Mouse (Mus musculus) adrenal gland, postnatal 14 days (tissue): ENCODE measurements at regions not wholly inside any gene's neighbourhood (a gene's known extent, or its start where the extent isn't known, plus 50 kb on each side); places are given as distances from the start of the nearest gene placed in this dataset.

Experiments
- DNase-seq: peaks from one replicate; pipeline ENCODE4 v3.0.0; 2021; ENCODE audit warnings: mixed read lengths

DNA sequence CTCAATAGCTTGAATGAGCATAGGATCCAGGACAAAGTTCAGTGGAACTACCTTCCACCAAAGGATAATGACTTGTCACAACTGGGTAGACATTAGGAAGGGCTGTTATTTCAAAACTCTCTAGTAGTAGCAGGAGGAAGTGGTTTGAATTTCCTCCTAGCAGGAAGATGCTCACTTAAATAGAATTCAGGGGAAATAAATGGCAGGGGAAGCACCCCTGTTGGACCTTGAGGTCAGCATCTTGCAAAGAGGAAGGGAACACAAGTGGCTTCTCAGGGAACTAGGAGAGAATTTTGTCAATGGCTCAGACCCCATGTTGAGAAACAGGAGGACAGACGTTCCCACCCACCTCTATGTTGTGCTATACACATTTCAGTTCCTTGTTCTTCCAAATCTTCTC lies 178.4 kb upstream of the Jun start:
- DNase-seq, result no peak

DNA sequence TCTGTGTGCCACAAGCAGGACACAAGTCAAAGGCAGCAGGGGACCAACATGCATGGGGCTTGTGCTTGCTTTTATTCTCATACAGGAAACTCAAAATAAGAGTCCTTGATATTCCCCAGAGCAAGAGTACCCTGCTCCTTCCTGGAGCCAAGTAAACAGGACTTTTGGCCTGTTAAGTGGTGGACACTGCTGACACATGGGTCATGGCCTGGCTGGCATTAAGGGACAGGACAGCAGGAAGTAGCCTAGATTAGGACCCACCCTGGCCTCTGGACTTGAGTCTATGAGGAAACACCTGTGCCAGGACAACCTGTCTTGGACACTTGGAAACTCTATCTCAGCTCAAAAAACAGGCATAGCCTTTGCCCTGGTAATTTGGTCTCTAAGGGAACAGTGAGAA lies 181.0 kb upstream of the Jun start:
- DNase-seq, result peak; percentile 25

DNA sequence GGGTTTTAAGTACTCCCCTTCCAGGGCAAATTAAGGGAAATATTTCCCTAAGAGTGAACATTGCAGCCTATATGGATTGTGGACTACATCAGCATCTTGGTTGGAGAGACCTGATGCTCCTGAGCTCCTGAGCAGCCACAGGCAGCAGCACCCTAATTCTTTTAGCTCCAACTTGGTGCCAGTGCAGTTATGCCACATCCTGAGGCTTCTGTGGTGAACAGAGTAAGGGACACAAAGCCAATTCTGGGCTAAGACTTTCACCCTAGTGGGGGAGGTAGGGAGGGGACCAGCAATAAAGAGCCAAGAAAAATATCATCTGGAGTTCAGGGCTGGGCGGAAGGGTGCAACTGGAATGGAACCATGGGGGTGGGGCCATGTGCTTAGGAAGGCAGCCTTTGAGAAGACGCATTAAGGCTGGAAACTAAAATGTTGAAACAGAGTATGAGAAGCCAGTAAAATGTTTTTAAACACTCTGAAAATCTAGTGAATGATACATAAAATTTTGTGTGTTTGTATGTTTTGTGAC lies 182.1 kb upstream of the Jun start:
- DNase-seq, result no peak

DNA sequence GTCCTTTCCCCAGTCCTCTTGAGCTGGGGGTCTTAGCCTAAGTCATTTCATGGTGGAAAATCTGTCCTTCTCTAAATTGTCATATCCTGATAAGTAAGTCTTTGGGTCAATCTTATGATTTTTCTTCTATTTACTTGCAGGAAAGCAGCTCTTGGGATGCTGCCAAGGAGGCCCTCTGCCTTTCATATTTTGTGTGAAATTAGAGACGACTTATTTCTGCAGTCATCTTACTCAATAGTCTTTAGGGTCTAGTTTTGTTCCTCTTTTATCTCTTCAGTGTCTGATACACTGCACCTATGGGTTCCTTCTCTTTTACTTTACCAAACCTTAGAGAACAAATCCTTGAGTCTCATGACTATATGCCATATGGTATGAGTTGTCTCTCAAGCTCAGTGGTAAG lies 196.0 kb upstream of the Jun start:
- no peak for DNase-seq

DNA sequence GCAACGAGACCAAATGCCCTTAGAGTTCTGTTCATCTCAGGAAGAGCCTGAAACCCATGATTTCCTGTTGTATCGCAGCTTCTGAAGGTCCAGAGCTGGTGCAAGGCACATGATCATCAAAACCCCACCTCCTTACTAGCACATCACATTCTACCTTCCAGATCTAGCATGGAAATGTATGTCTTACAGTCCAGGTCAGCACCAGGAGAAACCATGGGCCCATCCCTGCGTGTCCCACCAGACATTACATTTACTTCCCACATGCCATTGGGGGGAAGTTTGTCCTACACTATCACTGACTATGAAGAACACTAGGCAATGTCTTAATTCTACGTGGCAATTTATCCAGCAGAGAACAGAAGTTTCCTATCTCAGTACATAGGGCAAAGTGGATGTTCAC lies 197.0 kb upstream of the Jun start:
- DNase-seq, result no peak

DNA sequence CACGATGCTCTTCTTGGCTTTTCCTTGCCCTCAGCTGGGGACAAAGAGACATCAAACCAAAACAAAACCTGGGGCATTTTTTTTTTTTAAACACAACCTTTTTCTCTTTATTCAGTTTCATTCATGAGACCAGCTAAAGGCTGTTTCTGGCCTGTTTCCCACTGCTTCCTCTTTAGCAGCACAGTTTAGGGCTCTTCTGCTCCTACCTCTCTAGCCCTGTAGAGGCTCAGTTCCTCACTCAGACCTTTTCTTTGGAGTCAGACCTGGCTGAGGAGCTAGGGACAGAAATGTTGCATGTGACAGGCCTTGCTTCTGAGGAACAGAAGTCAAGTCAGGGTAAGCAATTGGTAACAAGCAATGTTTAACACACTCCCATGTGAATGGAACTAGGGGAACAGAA lies 198.1 kb upstream of the Jun start:
- DNase-seq, result no peak

DNA sequence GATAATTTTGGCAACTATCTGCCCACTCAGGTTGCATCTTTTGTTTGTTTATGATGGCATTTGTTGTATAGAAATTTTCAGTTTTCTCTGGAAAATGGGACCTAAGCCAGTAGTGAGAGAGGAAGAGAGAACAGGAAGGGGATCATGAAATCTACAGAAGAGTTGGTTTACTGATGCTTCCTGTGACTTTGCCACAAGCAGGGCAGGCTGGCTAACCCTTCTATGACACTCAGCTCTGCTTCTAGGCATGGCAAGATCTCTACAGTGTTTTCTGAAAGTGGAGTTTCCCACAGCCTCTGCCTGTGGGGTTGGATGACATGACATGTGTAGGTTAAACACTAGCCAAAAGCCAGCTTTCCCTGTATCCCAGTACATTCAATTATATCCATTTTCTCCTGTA lies 217.7 kb upstream of the Jun start:
- no peak for DNase-seq

DNA sequence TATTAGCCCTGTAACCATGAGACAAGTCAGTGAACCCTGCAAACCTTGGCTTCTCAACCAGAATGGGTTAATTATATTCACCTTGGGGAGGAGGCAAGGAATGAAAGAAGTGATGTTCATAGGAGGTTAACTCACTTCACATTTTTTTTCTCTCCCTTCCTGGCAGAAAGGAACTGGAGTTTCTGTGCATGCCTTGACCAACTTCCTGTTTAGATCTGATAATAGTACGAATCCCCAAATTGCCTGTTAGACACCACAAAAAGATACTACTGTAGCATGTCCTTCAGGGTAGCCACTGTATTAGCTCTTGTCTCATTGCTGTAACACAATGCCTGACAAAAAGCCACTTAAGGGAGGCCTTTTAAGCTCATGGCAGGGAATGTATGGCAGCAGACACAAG lies 218.4 kb upstream of the Jun start:
- DNase-seq, result no peak

DNA sequence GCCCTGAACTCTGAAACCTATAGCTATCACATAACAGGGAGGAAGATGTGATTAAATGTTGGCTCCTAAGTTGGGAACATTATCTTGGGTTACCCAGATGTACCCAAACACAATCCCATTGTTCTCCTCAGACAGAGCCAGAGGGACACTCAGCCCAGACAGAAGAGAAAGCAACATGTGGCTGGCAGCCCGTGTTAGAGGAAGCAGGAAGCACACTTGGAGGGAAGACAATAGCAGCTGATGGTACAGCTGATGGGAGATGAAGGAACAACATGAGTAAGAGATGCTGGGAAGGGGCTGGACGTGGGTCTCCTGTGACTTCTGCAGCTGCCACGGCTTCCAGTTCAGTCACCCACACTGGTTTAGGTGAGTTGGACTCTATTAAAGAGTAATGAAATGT lies 224.2 kb upstream of the Jun start:
- peak; percentile 8 for DNase-seq

DNA sequence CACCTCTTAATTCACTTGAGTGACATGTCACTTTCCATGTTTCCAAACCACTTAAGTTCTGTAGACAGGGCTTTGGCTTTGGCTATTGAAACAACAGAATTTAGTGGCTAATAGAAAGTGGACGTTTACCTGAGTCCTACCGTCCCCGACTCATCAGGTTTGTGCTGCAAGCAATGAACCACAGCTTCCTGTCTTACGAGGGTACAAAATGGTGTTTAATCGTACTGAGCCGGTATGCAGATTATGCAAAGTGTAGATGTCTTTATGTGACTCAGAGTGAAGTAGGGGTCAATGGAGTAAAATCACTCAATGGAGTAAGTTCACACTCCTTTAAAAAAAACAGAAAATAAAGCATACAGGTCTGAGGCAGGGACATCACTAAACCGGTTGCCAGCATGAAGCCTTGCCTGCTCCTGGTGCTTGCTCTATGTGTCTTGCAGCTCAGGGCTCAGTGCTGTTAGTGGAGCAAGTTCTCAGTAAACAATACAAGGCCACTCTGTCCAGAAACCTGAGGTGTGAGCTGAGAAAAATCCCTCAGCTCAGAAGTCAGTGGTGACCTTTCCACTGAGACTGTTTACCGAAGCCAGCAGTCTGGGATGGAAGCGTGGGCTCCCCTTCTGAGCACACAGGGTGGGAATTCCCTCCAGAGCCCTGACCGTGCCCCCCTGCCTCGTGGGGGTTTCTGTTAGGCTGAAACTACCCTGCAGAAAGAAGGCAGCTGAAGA lies 226.1 kb upstream of the Jun start:
- no peak for DNase-seq

DNA sequence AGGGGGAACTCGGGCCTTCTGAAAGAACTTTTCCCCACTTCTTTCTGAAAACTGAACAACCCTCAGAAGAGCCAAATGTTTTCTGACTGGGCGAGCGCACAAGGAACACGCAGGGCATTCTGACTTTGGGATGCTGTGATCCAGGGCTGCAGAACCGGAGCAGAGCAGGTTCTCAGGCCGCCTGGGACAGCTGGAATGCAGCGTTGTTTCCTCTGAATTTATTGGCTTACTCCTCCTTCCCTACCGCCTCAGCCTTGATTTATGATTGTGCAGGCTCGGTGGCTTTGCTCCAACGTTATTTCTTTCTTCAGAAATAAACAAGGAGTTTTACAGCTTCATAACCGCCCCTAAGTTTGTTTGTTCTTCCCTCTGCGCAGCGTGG lies 226.7 kb upstream of the Jun start:
- DNase-seq, result peak; percentile 73

DNA sequence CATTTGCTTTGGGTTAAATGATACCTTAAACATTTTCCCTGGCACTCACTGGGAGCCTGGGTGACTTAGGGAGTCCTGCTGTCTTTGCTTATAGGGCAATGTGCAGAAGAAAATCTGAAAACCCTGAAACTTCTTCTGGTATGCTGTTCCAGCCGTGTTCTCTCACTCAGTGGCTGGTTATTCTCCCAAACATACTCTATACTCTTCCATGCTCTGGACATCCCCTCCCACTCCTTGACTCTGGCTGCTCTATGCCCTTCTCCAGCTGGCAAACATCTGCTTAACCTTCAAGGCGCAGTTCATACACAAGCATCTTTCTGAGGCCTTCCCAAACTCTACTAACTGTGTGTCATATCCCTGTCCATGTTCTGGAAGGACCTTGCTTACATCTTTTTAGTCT lies 227.2 kb upstream of the Jun start:
- no peak for DNase-seq

DNA sequence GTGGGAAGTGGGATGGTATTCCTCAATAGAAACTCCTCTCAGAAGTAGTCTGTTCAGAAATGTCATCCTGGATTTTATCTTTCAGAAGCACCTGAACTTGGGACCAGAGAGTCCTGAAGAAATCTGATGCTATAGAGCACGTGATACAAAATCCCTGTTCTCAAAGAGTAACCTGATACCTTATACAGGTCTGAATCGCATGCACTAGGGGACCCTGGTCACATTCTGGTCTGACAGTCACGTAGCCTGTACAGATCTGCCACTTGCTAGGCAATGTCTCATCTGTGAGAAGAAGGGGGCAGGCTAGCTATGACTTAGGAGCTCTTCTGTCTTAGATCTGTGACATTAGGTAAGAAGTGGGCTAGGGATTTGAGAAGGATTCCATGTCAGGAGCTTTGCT lies 230.1 kb upstream of the Jun start:
- DNase-seq, result no peak

DNA sequence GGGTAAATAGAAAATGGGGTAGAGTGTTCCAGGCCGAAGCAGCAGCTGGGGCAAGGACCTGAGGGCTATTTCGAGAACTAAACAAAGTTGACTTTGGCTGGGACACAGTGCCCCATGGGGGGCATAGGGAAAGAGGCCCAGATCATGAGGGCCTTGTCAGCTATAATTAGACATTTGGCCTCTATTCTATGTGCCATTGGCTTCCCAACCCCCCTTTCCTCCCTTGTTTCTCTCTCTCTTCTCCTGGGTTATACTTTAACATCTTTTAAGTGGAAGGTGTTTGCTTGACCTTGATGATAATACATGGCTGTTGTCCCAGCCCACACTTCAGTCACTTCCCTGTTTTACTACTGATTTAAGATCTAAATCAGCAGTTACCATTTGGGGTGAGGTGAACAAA lies 231.8 kb upstream of the Jun start:
- DNase-seq, result peak; percentile 42

DNA sequence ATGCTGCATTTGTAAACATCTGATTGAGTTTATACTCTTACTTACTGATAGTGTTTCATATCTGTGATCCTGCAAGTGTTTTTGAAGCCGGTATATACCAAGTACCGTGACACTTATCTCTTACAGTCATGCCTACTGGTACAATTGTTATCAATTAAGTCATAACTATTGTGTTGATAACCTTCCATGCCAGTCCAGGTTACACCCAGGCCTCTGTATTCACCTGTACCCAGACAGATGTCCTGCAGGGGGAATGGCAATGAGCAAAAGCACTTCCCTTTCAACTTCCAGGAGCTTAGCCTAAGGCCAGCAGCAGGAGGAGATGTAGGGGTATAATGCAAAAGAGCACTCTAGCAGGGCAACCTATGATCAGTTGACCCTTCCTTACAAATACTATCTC lies 232.2 kb upstream of the Jun start:
- no peak for DNase-seq

DNA sequence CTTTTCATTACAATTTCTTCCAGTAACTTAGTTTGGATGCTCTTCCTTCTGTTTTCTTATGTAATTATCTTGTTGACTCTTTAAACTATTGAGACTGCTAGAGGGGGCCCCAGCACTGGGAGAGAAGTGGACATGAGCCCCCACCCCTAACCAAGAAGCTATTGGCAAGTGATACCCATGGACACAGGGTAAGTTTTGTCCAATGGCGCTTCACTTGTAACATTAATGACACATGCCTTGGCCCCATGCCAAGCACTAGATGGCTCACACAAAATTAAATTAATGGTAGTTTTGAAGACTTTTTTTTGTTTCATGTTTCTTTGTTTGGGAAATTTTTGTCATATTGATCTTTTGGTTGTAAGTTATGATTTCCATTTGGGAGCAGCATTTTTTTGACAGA lies 232.7 kb upstream of the Jun start:
- DNase-seq, result no peak

DNA sequence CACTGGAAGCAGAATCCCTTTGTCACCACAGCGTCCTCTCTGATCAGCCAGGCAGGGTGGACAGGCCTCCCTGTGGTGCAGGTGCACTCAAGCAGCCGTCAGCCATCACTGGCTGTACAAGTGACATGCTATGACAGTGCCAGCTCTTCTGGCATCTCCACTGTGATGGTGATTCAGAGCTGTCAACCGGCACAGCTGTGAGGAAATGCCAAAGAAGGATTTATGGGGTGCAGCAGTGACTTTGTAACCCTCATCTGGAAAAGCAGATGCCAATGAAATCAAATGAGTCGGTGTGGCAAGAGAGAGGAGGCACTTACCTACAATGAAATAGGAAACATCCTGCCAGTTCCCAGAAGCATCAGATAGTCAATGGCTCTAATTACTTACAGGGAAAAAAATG lies 238.3 kb upstream of the Jun start:
- DNase-seq, result peak; percentile 28

DNA sequence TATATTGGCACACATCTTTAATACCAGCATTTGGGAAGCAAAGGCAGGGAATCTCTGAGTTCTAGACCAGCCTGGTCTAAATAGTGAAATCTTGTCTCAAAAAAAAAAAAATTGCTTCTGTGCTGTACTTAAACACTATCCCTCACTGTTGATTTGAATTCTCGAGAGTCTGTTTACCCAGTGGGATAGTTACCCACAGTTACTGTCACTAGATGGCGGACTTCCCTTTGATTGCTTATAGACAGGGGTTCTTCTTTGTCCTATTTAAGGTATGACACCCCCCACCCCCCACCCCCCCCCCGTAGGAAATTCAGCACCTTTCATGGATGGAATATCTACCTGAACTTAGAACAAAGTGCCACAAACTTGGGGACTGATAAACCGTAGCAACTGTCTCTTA lies 242.1 kb upstream of the Jun start:
- no peak for DNase-seq

DNA sequence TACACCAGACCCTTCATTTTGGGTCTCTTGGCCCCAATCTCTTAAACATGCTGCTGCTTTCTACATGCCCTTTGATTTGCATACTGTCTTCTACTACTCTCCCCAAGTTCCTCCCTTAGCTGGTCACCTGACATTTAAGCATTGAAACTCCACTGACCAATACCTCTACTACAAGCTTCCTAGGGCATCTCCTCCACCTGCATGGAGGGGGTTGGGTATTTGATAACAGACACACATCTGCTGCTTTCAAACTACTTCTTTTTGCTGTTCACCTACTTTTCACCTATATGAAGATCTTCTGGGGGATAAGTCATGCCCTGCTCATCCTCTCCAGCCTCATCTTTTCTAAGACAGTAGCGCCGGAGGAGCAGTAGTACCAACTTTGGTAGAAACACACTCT lies 249.9 kb upstream of the Jun start:
- no peak for DNase-seq

DNA sequence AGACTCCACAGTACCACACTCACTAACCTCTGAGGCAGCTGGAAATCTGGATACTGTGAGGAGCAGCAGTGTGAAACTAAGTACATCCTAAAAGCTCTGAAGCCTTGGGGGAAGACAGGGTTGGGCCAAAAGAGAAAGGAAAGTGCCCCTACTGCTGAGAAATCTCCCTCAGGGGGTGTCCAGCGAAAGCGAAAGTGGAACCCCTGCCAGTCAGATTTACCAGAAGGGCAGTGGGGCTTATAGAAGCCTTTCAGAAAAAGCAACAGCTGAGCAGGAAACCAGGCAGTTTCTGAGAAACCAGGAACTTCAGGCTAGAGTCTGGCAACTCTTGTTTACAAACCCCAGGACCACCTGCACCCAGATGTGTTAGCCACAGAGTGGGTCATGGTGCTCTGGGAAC lies 251.3 kb upstream of the Jun start:
- peak; percentile 22 for DNase-seq

DNA sequence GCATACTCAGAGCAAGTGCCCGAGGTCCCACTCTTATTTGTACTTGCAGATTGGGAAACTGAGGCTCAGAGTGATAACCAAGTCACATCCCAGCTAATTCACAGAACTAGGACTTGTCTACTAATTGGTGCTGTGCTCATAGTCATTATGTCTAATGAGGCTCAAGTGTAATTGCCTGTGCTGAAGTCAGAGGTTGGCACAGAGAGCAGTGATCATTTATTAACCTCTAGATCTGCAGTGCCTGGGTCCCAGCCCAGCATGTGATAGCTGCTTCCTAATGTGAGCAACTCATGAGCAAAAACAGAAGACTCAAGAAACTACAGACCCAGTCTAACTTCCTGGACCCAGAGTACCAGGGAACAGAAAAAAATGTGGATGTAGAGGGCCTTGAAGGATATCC lies 252.0 kb upstream of the Jun start:
- no peak for DNase-seq

DNA sequence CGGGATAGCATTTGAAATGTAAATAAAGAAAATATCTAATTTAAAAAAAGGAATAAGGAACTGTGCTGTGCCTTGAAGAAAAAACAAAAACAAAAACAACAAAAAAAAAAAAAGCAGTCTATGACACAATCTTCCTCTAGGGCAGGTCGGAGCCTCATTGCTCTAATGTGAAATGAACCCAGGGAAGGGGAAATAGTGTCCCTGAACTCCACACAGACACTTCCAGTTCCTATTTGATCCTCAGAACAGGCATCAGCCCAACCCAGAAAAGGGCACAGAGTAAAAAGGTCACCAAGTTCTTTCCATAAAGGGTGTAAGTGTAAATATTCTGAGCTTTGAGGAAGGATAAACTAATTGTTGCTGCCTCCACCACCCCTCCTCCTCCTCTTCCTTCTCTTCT lies 250.2 kb upstream of the Fggy start:
- DNase-seq, result no peak

DNA sequence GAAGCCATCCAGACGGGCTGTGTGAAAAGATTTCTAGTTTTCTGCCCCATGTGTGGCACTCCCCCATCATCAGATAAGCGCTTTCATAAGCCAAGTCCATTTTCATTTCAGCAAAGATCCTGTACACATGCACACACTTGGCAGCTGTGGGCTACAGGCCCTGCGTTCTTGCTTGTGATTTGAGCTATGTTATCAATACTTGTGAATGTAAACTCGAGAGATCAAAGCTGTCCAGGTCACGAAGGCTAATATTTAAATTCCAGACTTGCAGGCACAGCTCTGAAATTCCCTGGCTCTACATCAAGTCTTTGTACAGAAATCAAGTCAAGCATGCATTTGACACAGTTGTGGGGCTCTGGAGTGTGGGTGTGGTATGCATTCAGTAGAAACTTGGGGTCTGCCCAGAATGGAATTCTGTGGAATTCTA lies 248.8 kb upstream of the Fggy start:
- DNase-seq, result no peak

DNA sequence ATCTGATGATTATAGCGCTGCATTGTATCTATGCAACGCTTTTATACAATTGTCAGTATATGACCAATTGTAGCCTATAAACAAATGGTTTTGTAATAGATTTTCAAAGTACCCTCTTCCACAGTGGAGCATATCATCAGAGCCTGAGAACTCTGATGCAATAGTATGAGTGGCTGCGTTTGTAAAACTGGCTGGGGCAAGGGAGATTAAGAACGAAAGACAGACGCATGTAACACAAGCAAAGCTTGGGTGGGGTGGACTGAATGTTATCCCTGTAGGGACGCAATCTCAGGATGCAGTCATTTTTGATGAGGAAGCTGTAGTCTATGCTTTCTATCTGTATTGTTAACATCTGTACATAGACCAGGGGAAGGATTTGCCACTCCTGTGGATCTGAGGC lies 246.9 kb upstream of the Fggy start:
- DNase-seq, result no peak

DNA sequence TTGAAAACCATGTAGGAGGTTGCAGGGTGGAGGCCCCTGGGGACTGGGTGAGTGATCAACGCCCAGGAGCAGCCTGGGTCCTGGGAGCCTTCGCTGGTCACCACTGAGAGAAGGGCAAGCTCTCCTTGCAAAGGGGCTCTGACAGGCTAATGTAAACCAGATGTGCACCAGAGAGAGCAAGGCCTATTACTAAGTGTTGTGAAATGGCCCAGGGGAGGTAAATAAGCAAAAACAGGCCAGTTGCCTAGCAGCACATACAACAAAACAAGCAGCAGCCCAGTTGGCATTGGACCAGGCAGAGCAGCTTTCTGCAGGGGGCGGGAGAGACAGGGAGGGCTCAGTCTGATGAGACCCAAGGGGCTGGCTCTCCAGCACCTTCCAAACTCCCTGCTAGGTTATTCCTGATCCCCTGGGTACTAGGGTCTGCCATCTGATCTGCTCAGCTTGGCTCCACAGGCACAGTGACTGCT lies 239.5 kb upstream of the Fggy start:
- peak; percentile 82 for DNase-seq
